Mouse (Mus musculus) kidney, embryonic 16.5 days (tissue): ENCODE measurements around the gene Mllt11. TPM values are rescaled to one million over a fixed set of nuclear protein-coding genes. Genes with fewer than 3 reads are reported as not detected.

Experiments
- ATAC-seq: fragments of 200-750 bp; cut with Nextera tagmentation; 2 replicates; pipeline ENCODE4 v1.8.0; 2017; ENCODE audit warnings: moderate TSS enrichment; ENCODE audit not compliant: low FRiP score, low TSS enrichment
- H3K27ac ChIP-seq: fragments of 300-500 bp; sonication (generic); 2 replicates; pipeline ENCODE4 v1.5.1; 2014; ENCODE audit warnings: low read length
- H3K27me3 ChIP-seq: fragments of 300-500 bp; sonication (generic); 2 replicates; pipeline ENCODE4 v1.6.1; 2014; ENCODE audit warnings: low read length, control low read depth, mixed read lengths; ENCODE audit not compliant: insufficient read depth
- H3K36me3 ChIP-seq: fragments of 300-500 bp; sonication (generic); 2 replicates; pipeline ENCODE4 v1.6.1; 2014; ENCODE audit warnings: low read length, control low read depth, mixed read lengths; ENCODE audit not compliant: insufficient read depth
- H3K4me1 ChIP-seq: fragments of 300-500 bp; sonication (generic); 2 replicates; pipeline ENCODE4 v1.6.1; 2014; ENCODE audit warnings: low read length, control low read depth, mixed read lengths; ENCODE audit not compliant: insufficient read depth
- H3K4me2 ChIP-seq: fragments of 300-500 bp; sonication (generic); replicated peaks from 2 replicates; pipeline ENCODE4 v1.6.1; 2014; ENCODE audit warnings: low read depth, low read length
- H3K4me3 ChIP-seq: fragments of 300-500 bp; sonication (generic); 2 replicates; pipeline ENCODE4 v1.5.1; 2014; ENCODE audit warnings: mild to moderate bottlenecking, low read length
- H3K9ac ChIP-seq: fragments of 300-500 bp; sonication (generic); replicated peaks from 2 replicates; pipeline ENCODE4 v1.6.1; 2014; ENCODE audit warnings: low read length
- H3K9me3 ChIP-seq: fragments of 300-500 bp; sonication (generic); 2 replicates; pipeline ENCODE4 v1.6.1; 2016; ENCODE audit warnings: low read length, control low read depth
- WGBS: fragments of 180-500 bp; shearing (Covaris S2); extraction: QIAGEN DNeasy Blood & Tissue Kit; methylation state at CpG from one replicate; pipeline ENCODE4 v1.1.7; 2014; 5-methylcytosine and 5-hydroxymethylcytosine counted together
- polyA plus RNA-seq: library from polyadenylated mRNA; unstranded; fragments of >200 nt; fragmentation: Nextera tagmentation; extraction: Ambion mirVana; gene quantifications from 2 replicates; pipeline ENCODE4 v1.2.1, GENCODE M21; 2015

Gene Mllt11
- polyA plus RNA-seq, 1 experiment from 2014 or later: 14.0 TPM

DNA sequence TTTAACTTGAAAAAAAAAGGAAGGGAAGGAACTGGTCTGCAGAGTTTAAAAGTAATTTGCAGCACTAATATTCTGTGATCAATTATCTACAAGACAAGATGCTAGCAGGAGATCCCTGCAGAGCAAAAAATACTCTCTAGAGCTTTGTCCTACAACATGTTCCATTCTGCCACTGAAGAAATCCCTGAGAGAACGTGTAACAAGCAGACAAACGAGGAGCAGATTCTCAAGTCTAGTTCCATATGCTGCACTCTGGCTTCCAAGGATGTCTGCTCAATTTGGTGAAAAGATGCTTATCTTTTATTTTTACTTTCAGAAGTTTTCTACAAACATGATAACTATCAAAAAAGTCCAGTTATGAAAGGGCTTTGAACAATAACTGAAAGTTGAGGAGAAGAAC, 31.4 kb downstream of the Mllt11 start:
- Histone ChIP-seq H3K9ac (no peak overlapping the region), H3K27me3 (no peaks in the 10 kb centered on the region), H3K27ac (peak overlapping the region; percentile 83), H3K36me3 (peaks cover 64% of the 10 kb centered on the region), H3K9me3 (no peaks in the 10 kb centered on the region), H3K4me2 (no peak overlapping the region), H3K4me3 (no peak overlapping the region), H3K4me1 (no peaks in the 10 kb centered on the region)
- no peak for ATAC-seq
- 71% methylated on average over 2 of the region's 2 CpGs for WGBS

GRCm38 (mm10) chr3:95200132-95200531, 31.8 kb downstream of the Mllt11 start:
- no peaks in the 10 kb centered on the region for H3K4me1 ChIP-seq
- no peak overlapping the region for H3K4me2 ChIP-seq
- H3K27me3 ChIP-seq: no peaks in the 10 kb centered on the region
- peak; percentile 93 for ATAC-seq
- H3K27ac ChIP-seq: peak overlapping the region; percentile 83
- H3K4me3 ChIP-seq: no peak overlapping the region
- peaks cover 64% of the 10 kb centered on the region for H3K36me3 ChIP-seq
- WGBS: 53% methylated on average over 7 of the region's 7 CpGs
- no peak overlapping the region for H3K9ac ChIP-seq
- no peaks in the 10 kb centered on the region for H3K9me3 ChIP-seq

GRCm38 (mm10) chr3:95199101-95199500, 32.9 kb downstream of the Mllt11 start:
- no peak overlapping the region for H3K27ac ChIP-seq
- 83% methylated on average over 1 of the region's 1 CpGs for whole genome bisulfite sequencing
- peaks cover 67% of the 10 kb centered on the region for H3K36me3 ChIP-seq

GRCm38 (mm10) chr3:95195772-95196171, 36.2 kb downstream of the Mllt11 start:
- Histone ChIP-seq H3K27ac (no peak overlapping the region), H3K9ac (no peak overlapping the region), H3K4me1 (no peaks in the 10 kb centered on the region), H3K9me3 (no peaks in the 10 kb centered on the region), H3K36me3 (peaks cover 50% of the 10 kb centered on the region), H3K4me3 (no peak overlapping the region), H3K27me3 (no peaks in the 10 kb centered on the region), H3K4me2 (no peak overlapping the region)
- ATAC-seq: no peak
- WGBS: 83% methylated on average over 2 of the region's 2 CpGs

More at GRCm38 (mm10) chr3:95199101-95199500, 32.9 kb downstream of the Mllt11 start:
- Histone ChIP-seq H3K4me3 (no peak overlapping the region), H3K4me2 (no peak overlapping the region), H3K9me3 (no peaks in the 10 kb centered on the region), H3K4me1 (no peaks in the 10 kb centered on the region), H3K27me3 (no peaks in the 10 kb centered on the region), H3K9ac (no peak overlapping the region)
- ATAC-seq: no peak

DNA sequence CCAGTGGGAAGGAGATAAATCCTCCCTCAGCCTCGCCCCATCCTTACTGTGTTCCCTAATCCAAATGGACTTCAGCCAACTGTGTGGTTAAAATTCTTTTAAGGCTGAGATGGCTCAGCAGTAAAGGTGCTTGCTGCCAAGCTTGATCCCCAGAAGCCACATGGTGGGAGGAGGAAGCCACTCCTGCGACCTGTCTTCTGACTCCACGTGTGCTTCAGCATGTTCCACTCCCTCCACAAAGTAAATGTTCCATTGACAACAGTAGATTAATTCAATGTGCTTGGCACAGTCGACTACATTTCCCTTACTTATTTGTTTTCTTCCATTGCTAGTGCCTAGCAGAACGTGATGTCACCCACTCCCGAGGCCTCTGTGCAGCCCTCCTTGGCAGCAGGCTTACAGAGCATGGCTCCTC, 37.2 kb downstream of the Mllt11 start:
- 84% methylated on average over 6 of the region's 6 CpGs for WGBS
- no peak for ATAC-seq
- Histone ChIP-seq H3K27me3 (no peaks in the 10 kb centered on the region), H3K4me1 (no peaks in the 10 kb centered on the region), H3K27ac (no peak overlapping the region), H3K36me3 (peaks cover 59% of the 10 kb centered on the region), H3K9me3 (no peaks in the 10 kb centered on the region), H3K4me2 (no peak overlapping the region), H3K9ac (no peak overlapping the region), H3K4me3 (no peak overlapping the region)

DNA sequence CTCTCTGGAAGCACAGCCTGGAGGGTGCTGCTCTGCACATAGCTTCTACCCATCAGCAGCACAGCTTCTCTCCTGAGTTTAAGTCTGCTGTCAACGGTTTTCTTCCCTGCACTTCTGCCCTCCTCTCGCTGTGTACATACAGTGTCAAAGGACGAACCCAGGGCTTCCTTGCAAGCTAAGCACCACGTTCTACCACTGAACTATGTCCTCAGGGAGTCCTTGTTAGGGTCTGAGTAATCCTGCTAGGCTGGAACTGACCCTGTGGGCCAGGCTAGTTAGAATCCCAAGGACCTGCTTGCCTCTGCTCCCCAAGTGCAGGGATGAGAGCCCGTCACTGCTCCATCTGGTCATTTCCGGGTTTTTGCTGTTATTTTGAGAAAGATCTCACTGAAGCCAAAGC, 45.1 kb downstream of the Mllt11 start:
- no peaks in the 10 kb centered on the region for H3K9me3 ChIP-seq
- no peak for ATAC-seq
- no peak overlapping the region for H3K27ac ChIP-seq
- no peak overlapping the region for H3K4me3 ChIP-seq
- H3K36me3 ChIP-seq: peaks cover 55% of the 10 kb centered on the region
- no peaks in the 10 kb centered on the region for H3K27me3 ChIP-seq
- H3K4me2 ChIP-seq: no peak overlapping the region
- H3K4me1 ChIP-seq: no peaks in the 10 kb centered on the region
- no peak overlapping the region for H3K9ac ChIP-seq
- 90% methylated on average over 6 of the region's 6 CpGs for WGBS

- 87% methylated on average over 2 of the region's 2 CpGs for WGBS
- no peak for ATAC-seq
- H3K27ac ChIP-seq: no peak overlapping the region
- peaks cover 55% of the 10 kb centered on the region for H3K36me3 ChIP-seq
- no peak overlapping the region for H3K4me3 ChIP-seq
- no peak overlapping the region for H3K4me2 ChIP-seq
- no peak overlapping the region for H3K9ac ChIP-seq
- H3K4me1 ChIP-seq: no peaks in the 10 kb centered on the region
- H3K9me3 ChIP-seq: no peaks in the 10 kb centered on the region
- no peaks in the 10 kb centered on the region for H3K27me3 ChIP-seq
These were observed 45.9 kb downstream of the Mllt11 start for GRCm38 (mm10) chr3:95186100-95186499.

GRCm38 (mm10) chr3:95184796-95185577, 47.0 kb downstream of the Mllt11 start:
- H3K36me3 ChIP-seq: peaks cover 47% of the 10 kb centered on the region
- H3K9me3 ChIP-seq: no peaks in the 10 kb centered on the region
- no peak overlapping the region for H3K4me2 ChIP-seq
- ATAC-seq: no peak
- no peaks in the 10 kb centered on the region for H3K27me3 ChIP-seq
- no peaks in the 10 kb centered on the region for H3K4me1 ChIP-seq
- WGBS: 87% methylated on average over 9 of the region's 9 CpGs
- no peak overlapping the region for H3K4me3 ChIP-seq
- no peak overlapping the region for H3K9ac ChIP-seq
- no peak overlapping the region for H3K27ac ChIP-seq

DNA sequence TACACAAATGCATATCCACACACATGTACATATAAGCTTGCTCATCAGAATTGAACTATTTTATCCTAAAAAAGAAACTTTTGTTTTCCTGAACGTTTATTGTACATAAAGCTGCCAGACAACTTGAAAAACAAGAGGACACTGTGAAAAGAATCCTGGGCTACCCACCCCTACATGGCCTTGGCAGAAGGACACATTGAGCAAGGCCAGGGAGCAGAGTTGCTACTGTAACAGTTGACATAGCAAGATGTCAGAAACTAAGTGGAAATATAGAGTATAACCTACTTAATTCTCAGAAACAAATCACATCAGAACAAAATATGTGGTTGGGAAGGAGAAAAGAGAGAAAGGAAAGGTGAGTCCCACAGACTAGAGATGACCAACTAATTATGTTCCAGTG, 50.1 kb downstream of the Mllt11 start:
- Histone ChIP-seq H3K27me3 (no peaks in the 10 kb centered on the region), H3K4me1 (no peaks in the 10 kb centered on the region), H3K9me3 (no peaks in the 10 kb centered on the region), H3K4me2 (no peak overlapping the region), H3K36me3 (peaks cover 21% of the 10 kb centered on the region), H3K4me3 (no peak overlapping the region), H3K9ac (no peak overlapping the region), H3K27ac (no peak overlapping the region)
- ATAC-seq: no peak
- WGBS: 69% methylated on average over 1 of the region's 1 CpGs

DNA sequence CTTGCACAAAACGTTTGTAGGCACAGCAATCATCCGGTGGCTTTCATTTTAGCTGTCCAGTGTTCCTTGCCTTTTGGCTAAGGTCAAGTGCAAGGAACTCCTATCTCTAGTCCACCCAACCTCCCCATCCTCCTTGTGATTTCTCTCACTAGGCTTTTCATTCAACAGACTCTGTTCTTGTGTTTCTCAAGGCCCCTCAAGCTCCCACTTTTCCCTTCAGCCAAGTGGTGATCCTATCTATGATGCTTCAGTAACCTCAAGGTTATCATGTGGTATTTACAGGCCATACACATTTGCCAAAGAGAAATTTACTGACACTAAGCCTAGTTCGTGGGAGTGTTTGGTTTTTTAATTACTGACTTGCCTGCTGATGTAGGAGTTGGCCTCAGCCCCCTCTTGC, 52.1 kb downstream of the Mllt11 start:
- no peak for ATAC-seq
- Histone ChIP-seq H3K4me3 (no peak overlapping the region), H3K9me3 (no peaks in the 10 kb centered on the region), H3K27me3 (no peaks in the 10 kb centered on the region; the same call in 1 of the 2 replicates), H3K36me3 (peaks cover 11% of the 10 kb centered on the region; the same call in 1 of the 2 replicates), H3K4me1 (no peaks in the 10 kb centered on the region), H3K4me2 (no peak overlapping the region), H3K9ac (no peak overlapping the region), H3K27ac (no peak overlapping the region)
- 47% methylated on average over 3 of the region's 3 CpGs for WGBS
